Mouse (Mus musculus): ENCODE results near the gene Phldb1. TPM values are rescaled to one million over a fixed set of nuclear protein-coding genes. Genes with fewer than 3 reads are reported as not detected.
A peak's percentile ranks its signal among the peaks of the same experiment; 100 is the strongest.
"Not testable (repeated sequence)": the region's sequence is repeated elsewhere in the genome, so short reads cannot be mapped to it uniquely, and the experiment has no call there.

The Phldb1 gene
- polyA plus RNA-seq, 1 experiment from 2014 or later, result 2.2 TPM

- WGBS (ENCODE audit: insufficient replicate concordance), result 53% methylated on average over 2 of the region's 2 CpGs
- no peak overlapping the region for H3K9ac ChIP-seq (ENCODE audit: low read depth, low read length)
- ATAC-seq (ENCODE audit: low read depth), result no peak
- no peaks in the 10 kb centered on the region; the same call in 1 of the 2 replicates for H3K4me1 ChIP-seq (ENCODE audit: control insufficient read depth, low read depth, low read length)
- H3K4me2 ChIP-seq (ENCODE audit: low read depth, low read length), result no peak overlapping the region
- H3K27me3 ChIP-seq (ENCODE audit: control insufficient read depth, insufficient read depth, low read depth, low read length), result no peaks in the 10 kb centered on the region
- no peaks in the 10 kb centered on the region for H3K9me3 ChIP-seq (replicated peaks; ENCODE audit: control insufficient read depth, low read length)
- no peak overlapping the region for H3K27ac ChIP-seq (ENCODE audit: low read length)
- no peaks in the 10 kb centered on the region; the same call in 1 of the 2 replicates for H3K36me3 ChIP-seq (ENCODE audit: control insufficient read depth, insufficient read depth)
- H3K4me3 ChIP-seq (ENCODE audit: low read depth, low read length), result no peak overlapping the region
Observed at GRCm38 (mm10) chr9:44644186-44644585, 90.8 kb downstream of the Phldb1 start.

- Histone ChIP-seq H3K27me3 (ENCODE audit: control insufficient read depth, insufficient read depth, low read depth, low read length) (no peaks in the 10 kb centered on the region), H3K9me3 (replicated peaks; ENCODE audit: control insufficient read depth, low read length) (no peaks in the 10 kb centered on the region), H3K9ac (ENCODE audit: low read depth, low read length) (no peak overlapping the region), H3K4me1 (ENCODE audit: control insufficient read depth, low read depth, low read length) (no peaks in the 10 kb centered on the region; the same call in 1 of the 2 replicates), H3K4me3 (ENCODE audit: low read depth, low read length) (no peak overlapping the region), H3K4me2 (ENCODE audit: low read depth, low read length) (no peak overlapping the region), H3K36me3 (ENCODE audit: control insufficient read depth, insufficient read depth) (peaks cover 6% of the 10 kb centered on the region; the same call in 1 of the 2 replicates), H3K27ac (ENCODE audit: low read length) (no peak overlapping the region)
- WGBS (ENCODE audit: insufficient replicate concordance), result 86% methylated on average over 7 of the region's 7 CpGs
- no peak for ATAC-seq (ENCODE audit: low read depth)
Observed at GRCm38 (mm10) chr9:44643103-44643502, 91.9 kb downstream of the Phldb1 start.

DNA sequence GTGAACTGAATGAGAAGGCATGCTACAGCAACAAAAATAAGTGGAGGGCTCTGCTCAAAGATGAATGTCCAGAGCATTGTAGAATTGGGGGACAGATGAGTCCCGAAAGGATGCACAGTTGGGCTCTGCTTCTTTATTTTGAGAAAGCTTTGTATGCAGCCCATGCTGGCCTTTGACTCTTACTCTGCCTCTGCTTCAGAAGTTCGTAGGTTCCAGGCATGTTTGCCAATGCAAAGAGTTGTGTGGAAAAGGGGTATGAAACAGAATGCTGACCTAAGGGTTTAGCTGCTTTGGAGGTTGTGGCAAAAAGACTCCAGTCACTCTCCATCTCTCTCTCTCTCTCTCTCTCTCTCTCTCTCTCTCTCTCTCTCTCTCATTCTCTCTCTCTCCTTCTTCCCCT is 93.4 kb downstream of the Phldb1 start:
- no peaks in the 10 kb centered on the region for H3K27me3 ChIP-seq (ENCODE audit: control insufficient read depth, insufficient read depth, low read depth, low read length)
- H3K4me1 ChIP-seq (ENCODE audit: control insufficient read depth, low read depth, low read length), result no peaks in the 10 kb centered on the region; the same call in 1 of the 2 replicates
- H3K36me3 ChIP-seq (ENCODE audit: control insufficient read depth, insufficient read depth), result peaks cover 18% of the 10 kb centered on the region
- 70% methylated on average over 2 of the region's 2 CpGs for WGBS (ENCODE audit: insufficient replicate concordance)
- H3K9ac ChIP-seq (ENCODE audit: low read depth, low read length), result no peak overlapping the region
- H3K4me2 ChIP-seq (ENCODE audit: low read depth, low read length), result no peak overlapping the region
- no peak overlapping the region for H3K4me3 ChIP-seq (ENCODE audit: low read depth, low read length)
- no peaks in the 10 kb centered on the region for H3K9me3 ChIP-seq (replicated peaks; ENCODE audit: control insufficient read depth, low read length)
- no peak for ATAC-seq (ENCODE audit: low read depth)
- H3K27ac ChIP-seq (ENCODE audit: low read length), result no peak overlapping the region

GRCm38 (mm10) chr9:44640646-44641357 is 94.2 kb downstream of the Phldb1 start:
- H3K9me3 ChIP-seq (replicated peaks; ENCODE audit: control insufficient read depth, low read length), result no peaks in the 10 kb centered on the region
- no peak overlapping the region for H3K4me3 ChIP-seq (ENCODE audit: low read depth, low read length)
- 86% methylated on average over 3 of the region's 3 CpGs for WGBS (ENCODE audit: insufficient replicate concordance)
- peaks cover 25% of the 10 kb centered on the region for H3K36me3 ChIP-seq (ENCODE audit: control insufficient read depth, insufficient read depth)
- ATAC-seq (ENCODE audit: low read depth), result no peak
- no peak overlapping the region for H3K4me2 ChIP-seq (ENCODE audit: low read depth, low read length)
- no peak overlapping the region for H3K9ac ChIP-seq (ENCODE audit: low read depth, low read length)
- H3K4me1 ChIP-seq (ENCODE audit: control insufficient read depth, low read depth, low read length), result no peaks in the 10 kb centered on the region; the same call in 1 of the 2 replicates
- no peaks in the 10 kb centered on the region for H3K27me3 ChIP-seq (ENCODE audit: control insufficient read depth, insufficient read depth, low read depth, low read length)
- H3K27ac ChIP-seq (ENCODE audit: low read length), result no peak overlapping the region

DNA sequence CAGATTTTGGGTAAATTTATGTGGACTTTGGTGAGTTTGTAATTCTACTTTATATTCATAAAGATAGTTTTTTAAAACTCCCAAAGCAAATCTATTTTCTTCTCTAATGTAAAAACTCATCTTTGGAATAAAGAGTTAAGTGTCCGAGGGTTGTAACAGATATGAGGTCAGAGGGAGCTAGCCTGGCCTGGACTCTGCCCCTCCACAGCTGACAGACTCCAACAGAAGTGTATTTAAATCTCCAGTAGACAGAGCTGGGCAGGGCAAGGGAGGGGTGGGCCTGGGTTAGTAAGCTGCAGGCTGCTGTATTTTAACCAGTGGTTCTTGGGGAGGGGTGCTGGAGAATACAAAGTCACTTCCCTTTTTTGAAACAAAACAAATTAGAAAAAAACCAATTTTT is 95.0 kb downstream of the Phldb1 start:
- 53% methylated on average over 1 of the region's 1 CpGs for WGBS (ENCODE audit: insufficient replicate concordance)
- H3K4me1 ChIP-seq (ENCODE audit: control insufficient read depth, low read depth, low read length), result not testable (repeated sequence)
- ATAC-seq (ENCODE audit: low read depth), result peak; percentile 76; the same call in 1 of the 2 replicates

GRCm38 (mm10) chr9:44638726-44639125 is 96.3 kb downstream of the Phldb1 start:
- H3K9ac ChIP-seq (ENCODE audit: low read depth, low read length); H3K4me3 ChIP-seq (ENCODE audit: low read depth, low read length); H3K27me3 ChIP-seq (ENCODE audit: control insufficient read depth, insufficient read depth, low read depth, low read length); H3K27ac ChIP-seq (ENCODE audit: low read length); H3K4me1 ChIP-seq (ENCODE audit: control insufficient read depth, low read depth, low read length); ATAC-seq (ENCODE audit: low read depth); H3K9me3 ChIP-seq (replicated peaks; ENCODE audit: control insufficient read depth, low read length); H3K4me2 ChIP-seq (ENCODE audit: low read depth, low read length): not testable (repeated sequence)
- 86% methylated on average over 9 of the region's 9 CpGs for WGBS (ENCODE audit: insufficient replicate concordance)
- H3K36me3 ChIP-seq (ENCODE audit: control insufficient read depth, insufficient read depth), result peaks cover 43% of the 10 kb centered on the region

More for the DNA sequence above, 95.0 kb downstream of the Phldb1 start:
- not testable (repeated sequence) for H3K27ac ChIP-seq (ENCODE audit: low read length); H3K27me3 ChIP-seq (ENCODE audit: control insufficient read depth, insufficient read depth, low read depth, low read length); H3K4me2 ChIP-seq (ENCODE audit: low read depth, low read length); H3K4me3 ChIP-seq (ENCODE audit: low read depth, low read length); H3K9me3 ChIP-seq (replicated peaks; ENCODE audit: control insufficient read depth, low read length); H3K9ac ChIP-seq (ENCODE audit: low read depth, low read length)
- H3K36me3 ChIP-seq (ENCODE audit: control insufficient read depth, insufficient read depth), result peaks cover 32% of the 10 kb centered on the region

DNA sequence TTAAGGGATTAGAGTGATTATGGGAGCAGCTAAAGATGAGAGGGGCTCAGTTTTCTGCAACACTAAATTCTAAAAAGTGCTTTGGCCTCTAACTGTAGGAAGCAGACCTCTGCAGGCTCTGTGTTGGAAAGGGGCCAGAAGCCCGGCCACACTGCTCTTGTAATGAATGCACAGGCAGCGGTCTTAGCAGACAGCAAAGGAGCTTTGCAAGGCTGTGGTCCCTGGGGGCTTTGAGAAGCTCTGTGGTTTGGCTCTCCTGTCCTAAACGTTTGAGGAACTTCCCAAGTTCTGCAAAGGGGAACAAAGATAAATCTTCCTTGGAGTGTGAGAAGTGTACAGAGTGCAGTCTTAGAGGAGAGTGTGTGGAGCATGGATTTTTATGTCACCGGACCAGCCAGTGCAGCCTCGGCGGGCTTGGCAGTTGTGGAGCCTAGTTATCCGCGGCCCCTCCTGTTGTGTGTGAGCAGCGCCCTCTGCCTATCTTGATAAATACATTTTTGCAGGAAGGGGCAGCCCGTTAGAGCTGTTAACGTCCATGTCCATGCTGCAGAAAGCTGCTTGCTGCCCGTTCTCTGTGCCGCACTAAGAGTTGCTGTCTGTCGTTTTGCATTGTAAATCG is 97.3 kb downstream of the Phldb1 start:
- Histone ChIP-seq H3K4me1 (ENCODE audit: control insufficient read depth, low read depth, low read length) (no peaks in the 10 kb centered on the region), H3K27me3 (ENCODE audit: control insufficient read depth, insufficient read depth, low read depth, low read length) (no peaks in the 10 kb centered on the region), H3K4me2 (ENCODE audit: low read depth, low read length) (no peak overlapping the region), H3K4me3 (ENCODE audit: low read depth, low read length) (no peak overlapping the region), H3K36me3 (ENCODE audit: control insufficient read depth, insufficient read depth) (peaks cover 50% of the 10 kb centered on the region), H3K9me3 (replicated peaks; ENCODE audit: control insufficient read depth, low read length) (no peaks in the 10 kb centered on the region), H3K27ac (ENCODE audit: low read length) (no peak overlapping the region), H3K9ac (ENCODE audit: low read depth, low read length) (no peak overlapping the region)
- WGBS (ENCODE audit: insufficient replicate concordance), result 51% methylated on average over 15 of the region's 15 CpGs
- ATAC-seq (ENCODE audit: low read depth), result no peak

Other genes starting within 250 kb of the Phldb1 start
- gene Cxcr5, start 173.3 kb downstream of the Phldb1 start, polyA plus RNA-seq (2015; fragmentation: Nextera tagmentation; extraction: Ambion mirVana), result 0.14 TPM in 1 of 2 replicates, not detected in the other
- gene Ddx6, start 130.3 kb downstream of the Phldb1 start, polyA plus RNA-seq (2015; fragmentation: Nextera tagmentation; extraction: Ambion mirVana), result 4.5 and 5.5 TPM in 2 replicates
- gene Treh, start 62.0 kb downstream of the Phldb1 start, polyA plus RNA-seq (2015; fragmentation: Nextera tagmentation; extraction: Ambion mirVana), result not detected in 2 replicates
- gene Arcn1, start 32.6 kb upstream of the Phldb1 start, polyA plus RNA-seq (2015; fragmentation: Nextera tagmentation; extraction: Ambion mirVana), result 92.8 and 95.6 TPM in 2 replicates
- 20.6 and 21.0 TPM in 2 replicates for gene Ift46, start 32.7 kb upstream of the Phldb1 start, polyA plus RNA-seq (2015; fragmentation: Nextera tagmentation; extraction: Ambion mirVana)
- 3.9 and 6.1 TPM in 2 replicates for gene Tmem25, start 64.1 kb upstream of the Phldb1 start, polyA plus RNA-seq (2015; fragmentation: Nextera tagmentation; extraction: Ambion mirVana)
- 166 and 200 TPM in 2 replicates for gene Ttc36, start 67.9 kb upstream of the Phldb1 start, polyA plus RNA-seq (2015; fragmentation: Nextera tagmentation; extraction: Ambion mirVana)
- gene Kmt2a, start 146.1 kb upstream of the Phldb1 start, polyA plus RNA-seq (2015; fragmentation: Nextera tagmentation; extraction: Ambion mirVana), result 2.6 and 3.0 TPM in 2 replicates
- gene Atp5l, start 185.5 kb upstream of the Phldb1 start, polyA plus RNA-seq (2015; fragmentation: Nextera tagmentation; extraction: Ambion mirVana), result 467 and 488 TPM in 2 replicates
- 10.0 and 11.5 TPM in 2 replicates for gene Ube4a, start 230.4 kb upstream of the Phldb1 start, polyA plus RNA-seq (2015; fragmentation: Nextera tagmentation; extraction: Ambion mirVana)
- 0.32 and 0.58 TPM in 2 replicates for gene Cd3g, start 245.2 kb upstream of the Phldb1 start, polyA plus RNA-seq (2015; fragmentation: Nextera tagmentation; extraction: Ambion mirVana)
- 0.13 and 0.52 TPM in 2 replicates for gene Cd3d, start 246.6 kb upstream of the Phldb1 start, polyA plus RNA-seq (2015; fragmentation: Nextera tagmentation; extraction: Ambion mirVana)

Measured in liver, embryonic 16.5 days (tissue).